Mouse (Mus musculus) mesoderm, embryonic 11.5 days (tissue): Measurements from ENCODE around the gene Nkiras1.
"Not testable (repeated sequence)": the region's sequence is repeated elsewhere in the genome, so short reads cannot be mapped to it uniquely, and the experiment has no call there.

ENCODE experiments used
- DNase-seq: peaks from one replicate; pipeline ENCODE4 v3.0.0-alpha.2; 2012; ENCODE audit warnings: low read depth, low spot score

Nkiras1 gene

GRCm38 (mm10) chr14:18270529-18271441 lies at the start of gene Nkiras1, which contains the start of gene Rpl15:
Gene Nkiras1 (plus strand): TSS chr14:18271136.
Gene Rpl15 (minus strand): TSS chr14:18271391.
- DNase-seq = peak; percentile 99

GRCm38 (mm10) chr14:18221977-18222376 lies 49.0 kb upstream of the Nkiras1 start:
- no peak for DNase-seq

- DNase-seq = not testable (repeated sequence)
Observed at GRCm38 (mm10) chr14:18225431-18225830, 45.5 kb upstream of the Nkiras1 start.

- not testable (repeated sequence) for DNase-seq
Observed at GRCm38 (mm10) chr14:18226181-18226580, 44.8 kb upstream of the Nkiras1 start.

GRCm38 (mm10) chr14:18229751-18230150 lies 41.2 kb upstream of the Nkiras1 start:
- not testable (repeated sequence) for DNase-seq

GRCm38 (mm10) chr14:18231866-18232265 lies 39.1 kb upstream of the Nkiras1 start:
- DNase-seq = not testable (repeated sequence)

GRCm38 (mm10) chr14:18233076-18233475 lies 37.9 kb upstream of the Nkiras1 start:
- DNase-seq = no peak

GRCm38 (mm10) chr14:18233981-18234960 lies 36.7 kb upstream of the Nkiras1 start:
- DNase-seq = no peak

GRCm38 (mm10) chr14:18236496-18237235 lies 34.3 kb upstream of the Nkiras1 start:
- DNase-seq = not testable (repeated sequence)

GRCm38 (mm10) chr14:18237381-18237780 lies 33.6 kb upstream of the Nkiras1 start:
- DNase-seq = no peak

GRCm38 (mm10) chr14:18238131-18238749 lies 32.7 kb upstream of the Nkiras1 start:
- DNase-seq = peak; percentile 97

GRCm38 (mm10) chr14:18238750-18239731 lies 31.9 kb upstream of the Nkiras1 start, which contains the start of gene Nr1d2:
Gene Nr1d2 (minus strand): TSS chr14:18239127.
- DNase-seq = peak; percentile 99

- DNase-seq = no peak
Observed at GRCm38 (mm10) chr14:18240132-18240531, 30.8 kb upstream of the Nkiras1 start.

- DNase-seq = no peak
Observed at GRCm38 (mm10) chr14:18241786-18242185, 29.1 kb upstream of the Nkiras1 start.

GRCm38 (mm10) chr14:18242638-18243130 lies 28.3 kb upstream of the Nkiras1 start:
- DNase-seq = no peak

- no peak for DNase-seq
Observed at GRCm38 (mm10) chr14:18261203-18261602, 9.7 kb upstream of the Nkiras1 start.

- DNase-seq = no peak
Observed at GRCm38 (mm10) chr14:18263427-18263826, 7.5 kb upstream of the Nkiras1 start.

GRCm38 (mm10) chr14:18269947-18270528 lies 898 bp upstream of the Nkiras1 start:
- peak; percentile 33 for DNase-seq

- no peak for DNase-seq
Observed at GRCm38 (mm10) chr14:18271666-18272065, 730 bp downstream of the Nkiras1 start.
